Mouse (Mus musculus): ENCODE results near the gene Ttc28.

DNA sequence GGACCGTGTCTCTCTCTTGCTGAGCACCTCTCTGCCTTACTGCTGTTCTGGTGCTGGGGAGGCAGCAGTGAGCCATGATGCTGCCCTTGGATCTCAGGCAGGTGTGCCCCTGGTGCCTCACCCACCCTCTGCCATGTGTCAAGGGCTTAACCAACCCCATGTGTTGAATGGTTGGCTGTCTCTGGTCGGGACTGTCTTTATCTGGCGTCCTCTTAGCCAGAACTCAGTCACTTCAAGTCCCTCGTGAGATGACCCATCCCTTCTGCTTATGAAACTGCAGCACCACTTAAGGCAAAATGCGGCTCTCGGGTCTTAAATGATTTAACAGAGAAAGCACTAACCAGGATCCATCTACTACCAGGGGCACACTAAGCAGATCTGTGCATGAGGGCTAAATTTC lies 283.3 kb downstream of the Ttc28 start:
- TF ChIP-seq GABPA (IDR thresholded peaks at IDR 0.05; ENCODE audit: insufficient replicate concordance, low read depth, low read length) (no peak), ZC3H11A (IDR thresholded peaks at IDR 0.05; ENCODE audit: low read depth, low read length) (no peak), POLR2A (IDR thresholded peaks at IDR 0.05; ENCODE audit: low read depth, low read length) (no peak), RCOR1 (conservative IDR thresholded peaks at IDR 0.05; ENCODE audit: low read depth, low read length) (no peak), CTCF (conservative IDR thresholded peaks at IDR 0.05 in 1 of 2, IDR thresholded peaks at IDR 0.05 in 1 of 2; ENCODE audit: low read depth in 2 of 2, low read length in 2 of 2) (no peak), E2F4 (IDR thresholded peaks at IDR 0.05; ENCODE audit: insufficient replicate concordance, low read depth, low read length) (no peak), HCFC1 (IDR thresholded peaks at IDR 0.05; ENCODE audit: low read depth, low read length) (no peak), TCF12 (IDR thresholded peaks at IDR 0.05; ENCODE audit: low read depth, low read length) (no peak), BHLHE40 (IDR thresholded peaks at IDR 0.05; ENCODE audit: low read depth, low read length) (no peak)

All from CH12.LX (cell line).